Mouse (Mus musculus) heart, embryonic 14.5 days (tissue): ENCODE measurements around the gene Sgip1. TPM values are rescaled to one million over a fixed set of nuclear protein-coding genes. Genes with fewer than 3 reads are reported as not detected.

Experiments used
- ATAC-seq: fragments of 200-750 bp; cut with Nextera tagmentation; 2 replicates; pipeline ENCODE4 v1.8.0; 2017; ENCODE audit warnings: low read depth, moderate TSS enrichment; ENCODE audit not compliant: insufficient number of reproducible peaks, insufficient read depth, low FRiP score
- H3K27ac ChIP-seq, 2 experiments: fragments of 200-500 bp in 1 of 2; fragments of 300-500 bp in 1 of 2; sonication (generic) in 1 of 2; replicated peaks in 1 of 2; 2 replicates each; pipeline ENCODE4 v1.5.1; 2012 to 2014; ENCODE audit warnings: low read depth in 2 of 2, low read length in 2 of 2, control low read depth in 1 of 2, mild to moderate bottlenecking in 1 of 2, mixed read lengths in 1 of 2; ENCODE audit not compliant: control insufficient read depth in 1 of 2, insufficient read depth in 1 of 2
- H3K27me3 ChIP-seq: fragments of 300-500 bp; sonication (generic); 2 replicates; pipeline ENCODE4 v1.6.1; 2014; ENCODE audit warnings: mild to moderate bottlenecking, low read length, control low read depth; ENCODE audit not compliant: control insufficient read depth, insufficient read depth
- H3K36me3 ChIP-seq: fragments of 300-500 bp; sonication (generic); 2 replicates; pipeline ENCODE4 v1.6.1; 2014; ENCODE audit warnings: mild to moderate bottlenecking, control low read depth, low read length, mixed read lengths; ENCODE audit not compliant: control insufficient read depth, insufficient read depth
- H3K4me1 ChIP-seq, 2 experiments: fragments of 200-500 bp in 1 of 2; fragments of 300-500 bp in 1 of 2; sonication (generic) in 1 of 2; 2 replicates each; pipeline ENCODE4 v1.6.1; 2012 to 2014; ENCODE audit warnings: low read length in 2 of 2, control low read depth in 1 of 2, mixed read lengths in 1 of 2; ENCODE audit not compliant: control insufficient read depth in 2 of 2, insufficient read depth in 2 of 2
- H3K4me2 ChIP-seq: fragments of 300-500 bp; sonication (generic); 2 replicates; pipeline ENCODE4 v1.6.1; 2014; ENCODE audit warnings: mild to moderate bottlenecking, low read length
- H3K4me3 ChIP-seq, 2 experiments: fragments of 200-500 bp in 1 of 2; fragments of 300-500 bp in 1 of 2; sonication (generic) in 1 of 2; 2 replicates each; pipeline ENCODE4 v1.5.1; 2012 to 2014; ENCODE audit warnings: low read length in 2 of 2, mild to moderate bottlenecking in 2 of 2, control low read depth in 1 of 2, low read depth in 1 of 2, moderate library complexity in 1 of 2; ENCODE audit not compliant: control insufficient read depth in 1 of 2, insufficient read depth in 1 of 2
- H3K9ac ChIP-seq: fragments of 300-500 bp; sonication (generic); 2 replicates; pipeline ENCODE4 v1.6.1; 2014; ENCODE audit warnings: mild to moderate bottlenecking, low read length
- H3K9me3 ChIP-seq: fragments of 300-500 bp; sonication (generic); 2 replicates; pipeline ENCODE4 v1.6.1; 2016; ENCODE audit warnings: low read length, control low read depth; ENCODE audit not compliant: control insufficient read depth
- WGBS: fragments of 180-500 bp; shearing (Covaris S2); extraction: QIAGEN DNeasy Blood & Tissue Kit; methylation state at CpG from one replicate; pipeline ENCODE4 v1.1.7; 2014; 5-methylcytosine and 5-hydroxymethylcytosine counted together
- polyA plus RNA-seq: library from polyadenylated mRNA; unstranded; fragments of >200 nt; fragmentation: Nextera tagmentation; extraction: Ambion mirVana; gene quantifications from 2 replicates; pipeline ENCODE4 v1.2.1, GENCODE M21; 2014

Gene Sgip1
- polyA plus RNA-seq, 1 experiment from 2014 or later, result 0.92 TPM

DNA sequence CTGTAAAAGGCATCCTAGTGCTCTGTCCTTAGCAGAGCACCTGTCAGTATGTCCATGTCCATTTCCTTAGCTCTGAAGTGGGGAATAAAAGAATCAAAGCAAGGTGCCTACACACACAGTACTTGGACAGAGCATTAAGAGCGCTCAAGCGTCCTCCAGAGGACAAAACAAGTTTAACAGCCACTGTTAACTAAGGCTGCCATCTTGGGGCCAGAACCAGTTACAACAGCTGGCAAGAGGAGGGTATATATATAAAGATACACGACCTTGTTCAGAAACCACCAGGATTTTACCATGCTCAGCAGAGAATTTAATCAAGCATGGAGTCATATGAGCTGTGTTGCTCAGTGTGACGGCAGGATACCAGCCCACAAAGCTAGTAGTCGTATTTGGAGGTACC is 16.7 kb upstream of the Sgip1 start:
- no peak overlapping the region for H3K4me2 ChIP-seq
- H3K9me3 ChIP-seq, result no peaks in the 10 kb centered on the region
- whole genome bisulfite sequencing, result 72% methylated on average over 5 of the region's 5 CpGs
- H3K4me3 ChIP-seq, result no peak overlapping the region
- H3K9ac ChIP-seq, result no peak overlapping the region
- no peaks in the 10 kb centered on the region for H3K27me3 ChIP-seq
- no peak overlapping the region for H3K27ac ChIP-seq
- ATAC-seq, result no peak
- no peaks in the 10 kb centered on the region for H3K4me1 ChIP-seq
- no peaks in the 10 kb centered on the region for H3K36me3 ChIP-seq

GRCm38 (mm10) chr4:102730976-102731375 is 10.1 kb upstream of the Sgip1 start:
- 0 out of 4 replicates have a peak, but pooled peaks cover 0 to 3% of the 10 kb centered on the region in 2 experiments for H3K4me1 ChIP-seq
- no peak for ATAC-seq
- no peaks in the 10 kb centered on the region for H3K27me3 ChIP-seq
- H3K36me3 ChIP-seq, result no peaks in the 10 kb centered on the region
- H3K9me3 ChIP-seq, result no peaks in the 10 kb centered on the region
- H3K4me2 ChIP-seq, result no peak overlapping the region
- H3K9ac ChIP-seq, result no peak overlapping the region
- H3K4me3 ChIP-seq, result no peak overlapping the region
- H3K27ac ChIP-seq, result no peak overlapping the region
- 77% methylated on average over 3 of the region's 3 CpGs for WGBS

GRCm38 (mm10) chr4:102734022-102734657 is 7.0 kb upstream of the Sgip1 start:
- Histone ChIP-seq H3K9me3 (no peaks in the 10 kb centered on the region), H3K9ac (no peak overlapping the region), H3K27me3 (no peaks in the 10 kb centered on the region), H3K4me2 (no peak overlapping the region), H3K4me3 (no peak overlapping the region), H3K4me1 (0 out of 4 replicates have a peak, but pooled peaks cover 0 to 3% of the 10 kb centered on the region in 2 experiments), H3K27ac (no peak overlapping the region), H3K36me3 (no peaks in the 10 kb centered on the region)
- WGBS, result 46% methylated on average over 9 of the region's 9 CpGs
- no peak for ATAC-seq

DNA sequence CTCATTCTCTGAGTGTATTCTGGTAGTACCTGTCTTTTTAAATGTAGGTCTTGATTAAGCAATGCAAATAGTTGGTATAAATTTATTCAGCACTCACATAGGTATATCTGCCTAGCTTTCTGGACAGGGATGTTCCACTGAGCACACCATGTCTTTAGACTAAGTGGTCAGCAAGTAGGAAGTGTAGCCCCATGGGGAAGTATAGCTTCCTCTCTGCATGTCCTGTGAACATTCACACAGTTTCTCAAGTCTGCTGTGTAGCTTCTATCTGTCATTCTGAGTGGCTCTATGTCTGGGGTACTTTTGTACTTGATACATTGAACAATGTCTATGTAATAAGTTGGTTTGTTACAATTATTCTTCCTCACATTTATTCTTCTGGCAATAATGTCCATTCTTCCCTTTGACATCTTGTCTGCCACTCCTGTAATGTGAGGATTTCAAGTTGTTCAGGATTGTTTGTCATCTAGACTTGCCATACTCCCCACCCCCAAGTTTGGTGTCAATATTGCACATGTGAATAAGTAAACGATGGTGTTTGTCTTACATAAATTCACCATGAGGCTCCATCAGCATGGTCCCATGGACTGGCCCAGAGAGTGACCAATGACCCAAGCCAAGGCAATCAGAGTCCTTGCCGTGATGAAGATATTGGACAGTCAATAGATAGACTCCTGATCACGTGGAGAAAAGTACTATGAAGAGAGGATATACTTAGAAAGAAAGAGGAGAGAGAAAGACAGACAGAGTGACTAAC is 12.4 kb downstream of the Sgip1 start:
- no peak overlapping the region for H3K4me3 ChIP-seq
- H3K4me2 ChIP-seq, result no peak overlapping the region
- H3K9ac ChIP-seq, result no peak overlapping the region
- WGBS, result 68% methylated on average over 3 of the region's 3 CpGs
- no peak for ATAC-seq
- H3K9me3 ChIP-seq, result no peaks in the 10 kb centered on the region
- no peaks in the 10 kb centered on the region for H3K4me1 ChIP-seq
- H3K36me3 ChIP-seq, result no peaks in the 10 kb centered on the region
- no peak overlapping the region for H3K27ac ChIP-seq
- no peaks in the 10 kb centered on the region for H3K27me3 ChIP-seq

DNA sequence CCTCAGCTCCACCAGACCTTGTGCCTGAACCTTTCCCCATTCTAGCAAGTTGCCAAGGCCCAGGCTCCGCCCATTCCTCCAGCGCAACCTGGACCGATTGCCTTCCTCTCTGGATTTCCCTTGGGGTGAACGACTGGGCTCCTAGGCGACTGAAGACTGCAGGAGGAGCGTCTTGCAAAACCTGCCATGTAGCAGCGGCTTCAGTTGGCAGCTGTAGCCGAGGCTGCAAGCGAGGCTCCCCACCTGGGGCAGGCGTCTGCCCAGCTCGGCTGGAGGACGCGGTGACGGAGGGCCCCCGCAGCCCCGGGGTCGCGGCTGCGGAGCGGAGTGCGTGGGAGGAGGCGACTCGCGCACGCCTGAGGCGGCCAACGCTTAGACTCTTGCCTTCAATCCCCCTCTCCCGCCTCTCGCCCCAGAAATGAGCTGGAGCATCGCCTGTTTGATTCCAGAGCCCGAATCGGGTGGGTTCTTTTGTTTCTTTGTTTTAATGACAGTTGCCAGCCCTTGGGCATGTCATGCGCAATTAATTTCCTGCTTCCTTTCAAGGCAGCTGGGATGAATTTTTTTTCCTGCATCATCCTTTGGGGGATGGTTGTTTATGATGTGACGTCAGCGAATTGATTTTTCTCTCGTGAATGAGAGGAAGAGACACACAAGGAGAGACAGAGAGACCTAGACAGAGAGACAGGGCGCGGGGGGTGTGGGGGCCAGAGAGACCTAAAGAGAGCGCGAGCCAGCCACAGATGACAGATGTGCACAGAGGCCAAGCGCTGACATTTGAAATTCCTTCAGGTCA is 18.2 kb downstream of the Sgip1 start:
- H3K4me1 ChIP-seq, result peaks cover 0 to 7% of the 10 kb centered on the region in 2 experiments; a peak in 1 of 4 replicates
- 1% methylated on average over 41 of the region's 41 CpGs for WGBS
- no peak for ATAC-seq
- H3K9ac ChIP-seq, result peak overlapping the region; percentile 74
- peak overlapping the region; percentile 56 to 57 for H3K4me3 ChIP-seq
- H3K4me2 ChIP-seq, result peak overlapping the region; percentile 99
- H3K27me3 ChIP-seq, result no peaks in the 10 kb centered on the region
- no peak overlapping the region for H3K27ac ChIP-seq
- no peaks in the 10 kb centered on the region for H3K9me3 ChIP-seq
- H3K36me3 ChIP-seq, result no peaks in the 10 kb centered on the region

GRCm38 (mm10) chr4:102760042-102760821 is 19.1 kb downstream of the Sgip1 start:
- Histone ChIP-seq H3K9ac (peak overlapping the region; percentile 74), H3K27ac (0 out of 4 replicates have a peak overlapping the region, but pooled peaks of 1 of the 2 experiments have one; percentile 0), H3K36me3 (no peaks in the 10 kb centered on the region), H3K4me1 (peaks cover 0 to 7% of the 10 kb centered on the region in 2 experiments; a peak in 1 of 4 replicates), H3K4me2 (peak overlapping the region; percentile 99), H3K4me3 (peak overlapping the region; percentile 56 to 57), H3K9me3 (no peaks in the 10 kb centered on the region), H3K27me3 (no peaks in the 10 kb centered on the region)
- ATAC-seq, result peak; percentile 56
- 4% methylated on average over 25 of the region's 25 CpGs for whole genome bisulfite sequencing

DNA sequence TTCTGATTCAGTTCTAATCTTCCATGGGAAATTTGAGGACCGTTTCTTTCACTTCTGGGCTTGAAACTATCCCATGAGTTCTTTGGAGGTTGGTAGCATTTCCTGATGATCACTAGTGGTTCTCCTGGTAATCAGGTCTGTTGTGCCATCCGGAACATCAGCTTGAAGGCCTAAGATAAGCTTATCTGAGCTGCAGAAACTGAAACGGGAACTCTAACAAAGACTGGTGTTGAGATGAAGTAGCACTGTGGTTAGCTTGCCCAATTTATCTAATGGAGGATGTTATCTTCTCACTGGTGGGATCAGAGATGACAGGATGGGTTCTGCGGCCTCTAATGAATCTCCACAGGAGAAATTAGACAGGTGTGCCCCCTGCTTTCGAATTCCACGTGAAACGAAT is 21.0 kb downstream of the Sgip1 start:
- no peak overlapping the region for H3K4me2 ChIP-seq
- H3K27ac ChIP-seq, result no peak overlapping the region
- H3K36me3 ChIP-seq, result no peaks in the 10 kb centered on the region
- peaks cover 0 to 7% of the 10 kb centered on the region in 2 experiments; a peak in 1 of 4 replicates for H3K4me1 ChIP-seq
- 47% methylated on average over 7 of the region's 7 CpGs for WGBS
- ATAC-seq, result no peak
- H3K4me3 ChIP-seq, result no peak overlapping the region
- no peaks in the 10 kb centered on the region for H3K9me3 ChIP-seq
- H3K9ac ChIP-seq, result no peak overlapping the region
- no peaks in the 10 kb centered on the region for H3K27me3 ChIP-seq
